Mouse (Mus musculus): ENCODE data around the gene Zscan4c.
"Not testable (repeated sequence)": the region's sequence is repeated elsewhere in the genome, so short reads cannot be mapped to it uniquely, and the experiment has no call there.

The Zscan4c gene

GRCm38 (mm10) chr7:11005445-11005844, at the start of gene Zscan4c:
Gene Zscan4c (plus strand): TSS chr7:11005745.
- CTCF ChIA-PET, result not testable (repeated sequence)

Data from spleen, embryonic (tissue).